Mouse (Mus musculus) adrenal gland, adult 18-20 months (tissue): ENCODE measurements around the gene Tlcd2. TPM values are rescaled to one million over a fixed set of nuclear protein-coding genes. Genes with fewer than 3 reads are reported as not detected.

Experiments
- DNase-seq, 2 experiments: peaks; one replicate each; pipeline ENCODE4 v3.0.0; 2021 to 2022; ENCODE audit warnings: low spot score in 2 of 2
- microRNA-seq, 2 experiments: library from miRNA; unstranded; fragments of <30 nt; microRNA quantifications; one replicate each; pipeline ENCODE4 v1.2.0; 2021; ENCODE audit warnings: borderline number of aligned reads in 2 of 2
- total RNA-seq, 2 experiments: library from RNA; stranded (reverse); gene quantifications; 1 replicate in 1 of 2; 2 replicates in 1 of 2; pipeline ENCODE4 v1.2.3; 2021

Gene Tlcd2
- total RNA-seq, 2 experiments from 2014 or later, result 8.1 to 9.1 TPM

DNA sequence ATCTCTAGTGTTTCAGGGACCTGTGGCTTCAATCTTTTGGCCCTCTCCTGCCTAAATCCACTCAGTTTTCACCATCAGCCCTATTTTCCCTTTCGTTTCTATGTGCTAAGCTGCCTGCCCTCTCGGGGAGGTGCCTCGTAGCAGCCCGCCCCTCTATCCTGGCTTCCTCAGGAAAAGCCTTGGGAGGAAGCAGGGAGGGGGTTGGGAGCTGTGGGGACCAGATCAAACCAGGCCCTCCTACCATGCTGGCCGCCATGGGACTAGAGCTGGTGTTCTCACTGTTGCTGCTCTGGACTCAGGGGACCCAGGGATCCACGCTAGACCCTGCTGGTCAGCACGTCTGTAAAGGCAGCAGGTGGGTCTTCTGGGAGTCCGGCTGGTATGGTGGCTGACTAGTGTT lies 51.8 kb downstream of the Tlcd2 start, which contains the start of gene Scarf1:
Gene Scarf1 (plus strand): TSS at position 205 of the 400 bp plus-strand sequence.
- DNase-seq, result no peak

DNA sequence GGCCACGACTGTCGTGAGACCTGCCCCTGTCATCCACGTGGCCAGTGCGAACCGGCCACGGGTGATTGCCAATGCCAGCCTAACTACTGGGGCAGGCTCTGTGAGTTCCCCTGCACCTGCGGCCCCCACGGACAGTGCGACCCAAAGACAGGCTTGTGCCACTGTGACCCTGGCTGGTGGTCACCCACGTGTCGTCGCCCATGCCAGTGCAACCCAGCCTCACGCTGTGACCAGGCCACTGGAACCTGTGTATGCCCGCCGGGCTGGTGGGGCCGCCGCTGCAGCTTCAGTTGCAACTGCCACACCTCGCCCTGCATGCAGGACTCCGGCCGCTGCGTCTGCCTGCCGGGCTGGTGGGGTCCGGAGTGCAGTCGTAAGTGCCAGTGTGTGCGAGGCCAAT lies 53.7 kb downstream of the Tlcd2 start:
- no peak for DNase-seq

DNA sequence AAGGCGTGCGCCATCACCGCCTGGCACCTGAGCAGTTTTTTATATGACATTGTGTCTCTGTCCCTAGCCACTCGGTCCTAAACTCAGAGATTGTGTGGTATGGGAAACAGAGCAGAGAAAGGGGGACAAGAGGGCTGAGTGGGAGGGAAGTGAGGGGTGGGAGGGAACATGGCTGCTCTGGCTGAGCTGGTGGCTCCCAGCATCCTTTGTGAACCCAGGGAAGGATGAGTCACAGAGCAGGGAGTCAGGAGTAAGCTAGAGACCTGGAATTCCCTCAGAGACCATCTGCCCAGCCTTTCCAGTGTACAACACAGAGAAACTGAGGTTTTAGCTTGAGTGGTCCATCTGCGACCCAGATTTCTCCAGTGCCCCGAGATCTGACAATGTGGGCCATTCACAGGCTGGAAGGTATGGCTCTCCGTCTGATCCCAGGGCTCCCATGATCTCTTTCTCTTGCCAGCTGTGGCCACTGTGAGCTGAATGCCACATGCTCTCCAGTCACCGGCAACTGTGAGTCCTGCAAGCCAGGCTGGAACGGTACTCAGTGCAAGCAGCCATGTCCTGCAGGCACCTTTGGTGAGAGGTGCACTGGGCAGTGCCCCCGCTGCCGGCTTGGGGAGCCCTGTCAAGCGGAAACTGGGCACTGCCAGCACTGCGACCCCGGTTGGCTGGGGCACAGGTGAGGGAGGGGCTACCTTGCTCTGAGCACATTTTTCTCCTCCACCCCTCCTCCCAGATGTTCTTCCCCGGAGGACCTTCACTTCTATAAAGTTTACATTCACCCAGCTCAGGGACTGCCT lies 58.5 kb downstream of the Tlcd2 start:
- DNase-seq, result no peak

Small RNA genes lying within 50 kb of the gene (microRNA-seq; reads per million reads assigned to microRNA genes)
- gene Mir22, result 8,635 to 19,511 reads per million in 2 experiments

Other genes with a start within 250 kb of the Tlcd2 start
- gene Rpa1, start 113.4 kb upstream of the Tlcd2 start, total RNA-seq, result 10 to 100 TPM; 39.7 to 42.2 TPM
- 1 to 10 TPM; 6.6 to 7.9 TPM for gene Smyd4, start 113.3 kb upstream of the Tlcd2 start, total RNA-seq
- 10 to 100 TPM; 13.7 to 28.0 TPM for gene Serpinf1, start 39.0 kb upstream of the Tlcd2 start, total RNA-seq
- gene Serpinf2, start 22.1 kb upstream of the Tlcd2 start, total RNA-seq, result not detected
- gene Wdr81, start 7.0 kb upstream of the Tlcd2 start, total RNA-seq, result 10 to 100 TPM; 11.5 to 15.3 TPM
- 100 to 1,000 TPM; 118 to 147 TPM for gene Prpf8, start 25.1 kb downstream of the Tlcd2 start, total RNA-seq
- 10 to 100 TPM; 11.5 to 20.8 TPM for gene Rilp, start 48.4 kb downstream of the Tlcd2 start, total RNA-seq
- 1 to 10 TPM; 7.5 TPM for gene Scarf1, start 51.8 kb downstream of the Tlcd2 start, total RNA-seq
- 10 to 100 TPM; 22.8 to 29.1 TPM for gene Slc43a2, start 70.0 kb downstream of the Tlcd2 start, total RNA-seq
- gene Pitpna, start 126.4 kb downstream of the Tlcd2 start, total RNA-seq, result 100 to 1,000 TPM; 152 to 175 TPM
- gene Inpp5k, start 169.3 kb downstream of the Tlcd2 start, total RNA-seq, result 10 to 100 TPM; 24.9 to 36.9 TPM
- gene Myo1c, start 188.8 kb downstream of the Tlcd2 start, total RNA-seq, result 100 to 1,000 TPM; 144 to 160 TPM
- gene Crk, start 217.5 kb downstream of the Tlcd2 start, total RNA-seq, result 100 to 1,000 TPM; 115 to 132 TPM